Mouse (Mus musculus): ENCODE measurements around the gene Sirt4. TPM values are rescaled to one million over a fixed set of nuclear protein-coding genes. Genes with fewer than 3 reads are reported as not detected.

Gene Sirt4
- polyA plus RNA-seq, 1 experiment, result 9.2 TPM

- TF ChIP-seq MAX (IDR thresholded peaks at IDR 0.05), result no peak
- no peak for TF ChIP-seq MYOD1 (IDR thresholded peaks at IDR 0.05; ENCODE audit: control insufficient read depth, insufficient read length, low read depth)
- peak; percentile 83 for TF ChIP-seq CEBPB (IDR thresholded peaks at IDR 0.05; ENCODE audit: low read depth)
- TF ChIP-seq CTCF (IDR thresholded peaks at IDR 0.05; ENCODE audit: control insufficient read depth, insufficient read depth, insufficient read length), result no peak
- Histone ChIP-seq H3K27me3 (ENCODE audit: control insufficient read depth, insufficient read depth, insufficient read length) (no peaks in the 10 kb centered on the region), H3ac (ENCODE audit: control insufficient read depth, insufficient read length, low read depth) (peak overlapping the region; percentile 52), H3K4me3 (ENCODE audit: insufficient read depth, poor library complexity, severe bottlenecking) (peak overlapping the region; percentile 7), H3K79me3 (ENCODE audit: low read depth) (no peaks in the 10 kb centered on the region), H3K79me2 (ENCODE audit: control insufficient read depth, insufficient read depth) (no peaks in the 10 kb centered on the region), H3K36me3 (ENCODE audit: control insufficient read depth, insufficient read depth) (no peaks in the 10 kb centered on the region)
These were observed 4.5 kb upstream of the Sirt4 start for GRCm38 (mm10) chr5:115488841-115489698.

DNA sequence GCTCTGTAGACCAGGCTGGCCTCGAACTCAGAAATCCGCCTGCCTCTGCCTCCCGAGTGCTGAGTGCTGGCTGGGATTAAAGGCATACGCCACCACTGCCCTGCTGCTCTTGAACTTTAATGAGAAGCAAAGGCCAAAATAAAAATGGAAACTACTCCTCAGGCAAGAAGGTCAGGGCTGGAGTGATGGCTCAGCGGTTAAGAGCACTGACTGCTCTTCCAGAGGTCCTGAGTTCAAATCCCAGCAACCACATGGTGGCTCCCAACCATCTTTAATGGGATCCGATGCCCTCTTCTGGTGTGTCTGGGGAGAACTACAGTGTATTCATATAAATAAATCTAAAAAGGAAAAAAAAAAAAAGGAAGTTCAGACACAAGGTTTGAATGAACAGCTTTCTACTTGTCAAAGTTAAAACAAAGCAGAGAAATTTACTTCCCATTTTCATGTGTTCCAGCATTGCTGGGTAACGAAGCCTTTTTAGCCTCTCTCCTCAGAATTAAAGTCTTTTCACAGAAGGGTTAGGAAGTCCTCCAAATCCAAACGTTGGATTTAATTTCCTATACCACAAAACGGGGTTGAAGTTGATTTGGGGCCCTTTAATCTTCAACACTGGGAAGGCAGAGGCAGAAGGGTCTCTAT, 3.5 kb upstream of the Sirt4 start:
- no peaks in the 10 kb centered on the region for H3K27me3 ChIP-seq (ENCODE audit: control insufficient read depth, insufficient read depth, insufficient read length)
- TF ChIP-seq FOSL1 (IDR thresholded peaks at IDR 0.05; ENCODE audit: insufficient read depth, low read length, poor library complexity, severe bottlenecking), result no peak
- TF ChIP-seq CEBPB (IDR thresholded peaks at IDR 0.05; ENCODE audit: low read depth), result no peak
- TF ChIP-seq MAX (IDR thresholded peaks at IDR 0.05), result no peak
- no peak for TF ChIP-seq MYOD1 (IDR thresholded peaks at IDR 0.05; ENCODE audit: control insufficient read depth, insufficient read length, low read depth)
- TF ChIP-seq CTCF (IDR thresholded peaks at IDR 0.05; ENCODE audit: control insufficient read depth, insufficient read depth, insufficient read length), result no peak
- TF ChIP-seq USF1 (IDR thresholded peaks at IDR 0.05; ENCODE audit: low read depth), result no peak
- no peak for TF ChIP-seq MYOG (IDR thresholded peaks at IDR 0.05; ENCODE audit: control insufficient read depth, extremely low read depth, insufficient read length)
- H3K36me3 ChIP-seq (ENCODE audit: control insufficient read depth, insufficient read depth), result no peaks in the 10 kb centered on the region
- H3K4me3 ChIP-seq (ENCODE audit: insufficient read depth, poor library complexity, severe bottlenecking), result no peak overlapping the region
- H3K79me3 ChIP-seq (ENCODE audit: low read depth), result no peaks in the 10 kb centered on the region
- no peak overlapping the region for H3ac ChIP-seq (ENCODE audit: control insufficient read depth, insufficient read length, low read depth)
- H3K79me2 ChIP-seq (ENCODE audit: control insufficient read depth, insufficient read depth), result no peaks in the 10 kb centered on the region

- TF ChIP-seq CTCF (IDR thresholded peaks at IDR 0.05; ENCODE audit: control insufficient read depth, insufficient read depth, insufficient read length) (no peak), MYOG (IDR thresholded peaks at IDR 0.05; ENCODE audit: control insufficient read depth, extremely low read depth, insufficient read length) (no peak), MYOD1 (IDR thresholded peaks at IDR 0.05; ENCODE audit: control insufficient read depth, insufficient read length, low read depth) (no peak), FOSL1 (IDR thresholded peaks at IDR 0.05; ENCODE audit: insufficient read depth, low read length, poor library complexity, severe bottlenecking) (no peak), USF1 (IDR thresholded peaks at IDR 0.05; ENCODE audit: low read depth) (no peak)
These were observed 2.8 kb upstream of the Sirt4 start for GRCm38 (mm10) chr5:115487353-115487752.

DNA sequence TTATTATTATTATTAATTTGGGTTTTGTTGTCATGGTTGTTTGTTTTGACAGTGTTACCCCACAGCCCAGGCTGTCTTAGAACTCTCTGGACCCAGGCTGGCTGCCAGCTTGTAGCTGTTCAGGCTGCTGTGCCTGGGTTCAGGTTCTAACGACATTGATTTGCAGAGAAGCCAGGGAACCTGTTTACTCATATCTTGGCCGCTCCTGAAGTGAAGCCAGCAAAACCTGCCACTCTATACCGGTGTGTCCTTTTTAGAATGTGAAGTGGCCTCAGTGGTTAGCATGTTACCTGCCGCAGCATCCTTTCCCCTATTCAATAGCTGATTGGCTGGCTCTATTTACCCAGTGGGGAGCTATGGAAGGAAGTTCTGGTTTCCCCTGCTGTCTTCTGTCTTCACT, 2.2 kb upstream of the Sirt4 start:
- Histone ChIP-seq H3ac (ENCODE audit: control insufficient read depth, insufficient read length, low read depth) (no peak overlapping the region), H3K4me3 (ENCODE audit: insufficient read depth, poor library complexity, severe bottlenecking) (no peak overlapping the region), H3K36me3 (ENCODE audit: control insufficient read depth, insufficient read depth) (peaks cover 6% of the 10 kb centered on the region), H3K79me2 (ENCODE audit: control insufficient read depth, insufficient read depth) (no peaks in the 10 kb centered on the region), H3K79me3 (ENCODE audit: low read depth) (no peaks in the 10 kb centered on the region), H3K27me3 (ENCODE audit: control insufficient read depth, insufficient read depth, insufficient read length) (no peaks in the 10 kb centered on the region)
- TF ChIP-seq MYOD1 (IDR thresholded peaks at IDR 0.05; ENCODE audit: control insufficient read depth, insufficient read length, low read depth), result no peak
- TF ChIP-seq USF1 (IDR thresholded peaks at IDR 0.05; ENCODE audit: low read depth), result no peak
- no peak for TF ChIP-seq MYOG (IDR thresholded peaks at IDR 0.05; ENCODE audit: control insufficient read depth, extremely low read depth, insufficient read length)
- TF ChIP-seq FOSL1 (IDR thresholded peaks at IDR 0.05; ENCODE audit: insufficient read depth, low read length, poor library complexity, severe bottlenecking), result no peak
- no peak for TF ChIP-seq MAX (IDR thresholded peaks at IDR 0.05)
- TF ChIP-seq CEBPB (IDR thresholded peaks at IDR 0.05; ENCODE audit: low read depth), result no peak
- no peak for TF ChIP-seq CTCF (IDR thresholded peaks at IDR 0.05; ENCODE audit: control insufficient read depth, insufficient read depth, insufficient read length)

More at GRCm38 (mm10) chr5:115487353-115487752, 2.8 kb upstream of the Sirt4 start:
- no peak overlapping the region for H3ac ChIP-seq (ENCODE audit: control insufficient read depth, insufficient read length, low read depth)
- no peak overlapping the region for H3K4me3 ChIP-seq (ENCODE audit: insufficient read depth, poor library complexity, severe bottlenecking)
- no peaks in the 10 kb centered on the region for H3K79me2 ChIP-seq (ENCODE audit: control insufficient read depth, insufficient read depth)
- no peaks in the 10 kb centered on the region for H3K79me3 ChIP-seq (ENCODE audit: low read depth)
- no peaks in the 10 kb centered on the region for H3K27me3 ChIP-seq (ENCODE audit: control insufficient read depth, insufficient read depth, insufficient read length)
- peaks cover 3% of the 10 kb centered on the region for H3K36me3 ChIP-seq (ENCODE audit: control insufficient read depth, insufficient read depth)

DNA sequence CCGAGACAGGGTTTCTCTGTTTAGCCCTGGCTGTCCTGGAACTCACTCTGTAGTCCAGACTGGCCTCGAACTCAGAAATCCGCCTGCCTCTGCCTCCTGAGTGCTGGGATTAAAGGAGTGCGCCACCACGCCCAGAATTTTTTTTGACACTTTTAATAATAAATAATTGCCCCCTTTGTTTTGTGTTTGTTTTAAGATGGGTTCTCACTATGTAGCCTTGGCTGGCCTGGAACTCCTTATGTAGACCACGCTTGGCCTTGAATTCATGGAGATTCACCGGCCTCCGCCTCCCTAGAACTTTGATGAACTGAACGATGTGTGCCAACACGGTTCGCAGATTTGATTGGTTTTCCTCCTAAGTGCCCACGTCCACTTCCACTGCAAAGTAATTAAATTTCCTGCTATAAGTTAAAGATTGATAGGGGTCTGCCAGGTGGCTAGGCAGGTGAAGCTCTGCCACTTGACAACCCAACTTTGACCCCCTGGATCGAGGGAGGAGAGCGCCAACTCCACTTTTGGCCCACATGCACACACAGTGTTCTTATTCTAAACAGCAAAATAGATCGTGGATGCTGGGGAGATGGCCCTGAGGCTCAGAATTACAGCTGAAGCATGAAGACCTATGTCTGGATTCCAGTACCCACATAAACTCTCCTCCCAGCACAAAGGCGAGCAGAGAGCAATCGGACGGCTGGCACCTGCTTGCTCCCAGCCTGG, 1.1 kb upstream of the Sirt4 start:
- Histone ChIP-seq H3K27me3 (ENCODE audit: control insufficient read depth, insufficient read depth, insufficient read length) (no peaks in the 10 kb centered on the region), H3ac (ENCODE audit: control insufficient read depth, insufficient read length, low read depth) (no peak overlapping the region), H3K4me3 (ENCODE audit: insufficient read depth, poor library complexity, severe bottlenecking) (no peak overlapping the region), H3K79me2 (ENCODE audit: control insufficient read depth, insufficient read depth) (no peaks in the 10 kb centered on the region), H3K36me3 (ENCODE audit: control insufficient read depth, insufficient read depth) (peaks cover 10% of the 10 kb centered on the region), H3K79me3 (ENCODE audit: low read depth) (no peaks in the 10 kb centered on the region)
- TF ChIP-seq MYOD1 (IDR thresholded peaks at IDR 0.05; ENCODE audit: control insufficient read depth, insufficient read length, low read depth) (no peak), USF1 (IDR thresholded peaks at IDR 0.05; ENCODE audit: low read depth) (no peak), MYOG (IDR thresholded peaks at IDR 0.05; ENCODE audit: control insufficient read depth, extremely low read depth, insufficient read length) (no peak), MAX (IDR thresholded peaks at IDR 0.05) (no peak), FOSL1 (IDR thresholded peaks at IDR 0.05; ENCODE audit: insufficient read depth, low read length, poor library complexity, severe bottlenecking) (no peak), CEBPB (IDR thresholded peaks at IDR 0.05; ENCODE audit: low read depth) (no peak), CTCF (IDR thresholded peaks at IDR 0.05; ENCODE audit: control insufficient read depth, insufficient read depth, insufficient read length) (no peak)
